Mouse (Mus musculus): ENCODE results near the gene Atxn10.

Gene Atxn10

DNA sequence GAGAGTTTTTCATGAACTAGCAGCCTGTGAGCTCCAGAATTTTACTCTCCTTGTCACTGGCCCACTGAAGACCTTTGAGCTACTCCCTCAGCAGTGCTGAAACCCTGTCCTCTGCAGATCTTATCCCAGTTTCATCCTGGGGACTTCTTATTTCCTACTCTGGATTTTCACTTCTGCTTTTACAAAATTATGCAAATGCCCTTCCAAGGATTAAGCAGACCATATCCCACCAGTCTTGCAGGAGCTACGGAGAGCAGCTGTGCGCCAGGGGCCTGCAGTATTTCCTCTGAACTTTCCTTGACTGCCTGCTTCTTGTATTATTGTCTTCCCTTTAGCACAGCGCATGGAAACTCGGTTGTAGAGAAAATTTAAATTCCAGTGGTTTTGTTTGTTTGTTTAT, 68.7 kb downstream of the Atxn10 start:
- DNase-seq (ENCODE audit: low spot score): no peak

DNA sequence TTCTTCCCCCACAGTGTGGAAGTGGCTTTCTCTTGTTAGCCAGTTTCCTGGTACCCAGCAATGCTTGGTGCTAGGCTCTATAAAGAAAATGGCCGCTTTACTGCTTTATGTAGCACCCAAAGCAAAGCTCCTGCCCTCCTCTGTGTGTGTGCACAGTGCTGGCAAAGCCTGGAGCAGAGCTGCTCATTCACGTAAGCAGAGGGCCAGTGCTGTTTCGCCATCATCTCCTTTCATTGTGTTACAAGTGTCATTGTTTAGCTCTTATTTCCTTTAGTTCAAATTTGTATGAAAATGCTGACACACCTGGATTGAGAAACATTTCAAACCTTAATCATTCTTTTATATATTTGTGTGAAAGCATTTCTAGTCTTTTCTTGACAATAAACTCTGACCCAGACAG, 69.5 kb downstream of the Atxn10 start:
- DNase-seq (ENCODE audit: low spot score): no peak

DNA sequence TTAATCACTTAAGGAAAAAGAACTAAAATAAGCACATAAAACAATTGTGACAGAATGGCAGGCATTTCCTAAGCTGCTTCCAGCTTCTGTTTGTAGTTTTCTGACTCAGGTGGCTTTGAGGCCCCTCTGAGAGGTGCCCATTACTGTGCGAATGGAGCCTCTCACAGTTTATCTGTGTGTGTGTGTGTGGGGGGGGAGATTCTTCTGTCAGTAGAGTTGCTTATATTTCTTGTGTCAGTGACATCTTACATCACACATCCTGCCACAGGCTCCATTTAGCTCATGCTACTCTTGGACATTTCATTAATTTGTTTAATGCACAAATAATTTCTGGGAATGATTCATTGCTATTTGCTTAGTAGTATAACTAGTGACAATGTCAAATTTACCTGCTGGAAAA, 70.8 kb downstream of the Atxn10 start:
- no peak for DNase-seq (ENCODE audit: low spot score)

DNA sequence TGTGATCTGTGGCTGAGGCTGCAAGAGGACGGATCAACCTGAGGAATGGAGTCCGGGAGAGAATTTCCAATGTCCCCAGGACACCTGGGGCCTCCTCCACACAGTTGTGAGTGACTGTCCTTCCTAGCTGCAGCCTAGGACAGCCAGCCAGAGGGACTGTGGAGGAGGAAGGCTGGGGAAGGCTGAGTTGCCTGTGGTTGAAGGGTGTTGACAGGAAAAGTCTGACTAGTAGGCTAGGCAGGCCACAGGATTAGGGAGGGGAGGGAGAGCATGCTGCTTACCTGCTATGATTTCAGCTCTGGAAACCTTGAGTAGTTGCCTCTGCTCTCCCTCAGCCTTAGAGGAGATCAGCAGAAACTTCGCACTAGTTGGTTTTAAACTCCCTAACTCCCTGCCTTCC, 71.3 kb downstream of the Atxn10 start:
- DNase-seq (ENCODE audit: low spot score): no peak

DNA sequence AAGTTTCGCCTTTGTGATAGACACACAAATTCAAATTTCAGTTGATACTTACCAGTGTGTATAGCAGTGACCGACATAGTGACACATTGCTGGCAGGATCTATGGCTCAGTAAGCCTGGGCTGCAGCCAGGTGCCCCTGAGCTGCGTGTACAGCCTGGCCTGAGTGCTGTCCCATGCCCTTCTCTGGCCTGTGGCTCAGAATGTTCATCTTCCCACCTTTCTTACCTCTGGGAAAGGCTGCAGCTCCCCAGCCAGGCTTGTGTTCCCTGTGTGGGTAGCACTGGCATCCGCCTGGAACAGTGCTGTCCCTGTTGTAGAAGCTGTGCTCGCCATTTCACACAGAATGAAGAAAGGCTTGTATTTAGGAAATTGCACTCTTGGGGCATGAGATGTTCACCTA, 72.7 kb downstream of the Atxn10 start:
- DNase-seq (ENCODE audit: low spot score): no peak

DNA sequence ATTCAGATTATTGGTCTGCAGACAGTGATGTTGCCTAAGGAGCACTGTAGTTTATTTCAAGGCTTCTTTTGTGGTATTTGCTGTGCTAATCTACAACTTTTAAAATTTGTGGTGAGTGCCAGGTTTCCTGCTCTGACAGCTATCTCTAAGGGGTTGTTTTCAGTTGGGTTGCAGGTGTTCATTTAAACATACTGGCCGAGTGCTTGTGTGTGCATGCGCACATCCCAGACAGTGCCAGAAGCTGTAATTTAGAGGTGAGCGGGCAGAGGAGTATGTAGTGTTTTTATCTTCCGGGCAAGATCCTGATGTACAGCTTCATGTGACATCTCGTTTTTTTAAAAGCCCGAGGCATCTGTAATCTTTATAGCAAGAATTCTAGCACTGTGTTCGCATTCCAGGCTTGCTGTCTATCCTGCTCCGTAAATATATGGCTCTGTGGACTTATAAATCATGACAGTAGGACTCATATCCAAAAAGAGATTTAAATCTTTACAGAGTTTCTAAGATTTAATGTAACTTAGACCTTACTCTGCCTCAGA, 73.3 kb downstream of the Atxn10 start:
- no peak for DNase-seq (ENCODE audit: low spot score)

DNA sequence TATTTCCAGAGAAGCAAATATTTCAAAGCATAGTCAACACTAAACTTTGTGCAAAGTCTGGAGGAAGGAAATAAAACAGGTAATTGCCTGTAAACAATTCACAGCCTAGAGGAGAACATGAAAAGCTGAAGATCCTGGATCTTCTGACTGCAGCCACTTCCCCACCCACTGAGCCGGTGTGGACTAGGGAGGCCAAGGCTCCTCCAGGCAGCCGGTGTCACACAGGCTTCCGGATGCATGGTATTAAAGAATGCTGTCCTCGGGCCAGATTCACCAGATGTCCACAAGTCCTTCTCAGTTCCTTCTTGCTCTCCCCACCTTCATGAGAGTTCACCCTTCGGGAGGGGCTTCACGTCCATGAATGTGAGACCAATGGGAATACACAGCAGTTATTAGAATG, 73.8 kb downstream of the Atxn10 start:
- no peak for DNase-seq (ENCODE audit: low spot score)

DNA sequence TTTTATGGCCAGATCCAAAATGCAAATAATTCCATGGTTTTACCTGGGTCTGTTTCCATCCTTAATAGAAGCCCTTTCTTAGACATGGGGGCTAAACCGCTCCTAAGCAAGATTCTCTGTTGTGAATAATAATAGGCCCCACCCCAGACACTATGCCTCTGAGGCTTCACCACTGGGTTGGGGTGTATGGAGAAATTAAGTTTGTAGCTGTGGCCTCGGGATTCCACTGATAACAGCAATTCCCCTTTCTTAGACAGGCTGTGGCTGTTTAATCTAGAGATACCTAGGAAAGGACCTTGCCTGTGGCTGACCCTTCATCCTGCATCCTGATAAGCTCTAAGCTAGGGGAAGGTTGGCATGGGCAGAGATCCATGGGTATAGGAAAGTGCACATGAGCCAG, 78.6 kb downstream of the Atxn10 start:
- DNase-seq (ENCODE audit: low spot score): no peak

DNA sequence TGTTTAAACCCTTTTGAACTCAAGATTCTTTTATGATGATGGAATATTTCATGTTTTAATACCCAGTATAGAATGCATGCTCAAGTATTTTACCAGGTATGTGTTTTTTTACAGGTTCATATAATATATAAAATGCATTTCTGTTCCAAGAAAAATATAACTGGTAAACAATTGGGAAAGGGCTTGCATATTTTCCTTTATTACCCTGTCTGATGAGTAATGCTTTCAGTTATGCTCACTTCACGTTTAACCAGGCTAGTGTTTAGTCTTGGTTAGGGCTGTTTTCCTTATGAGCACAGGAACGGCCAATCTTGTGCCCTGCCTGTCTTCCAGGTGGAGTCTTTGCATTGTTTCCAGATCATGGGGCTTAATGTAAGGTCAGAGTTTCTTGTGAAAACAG, 84.6 kb downstream of the Atxn10 start:
- DNase-seq (ENCODE audit: low spot score): no peak

DNA sequence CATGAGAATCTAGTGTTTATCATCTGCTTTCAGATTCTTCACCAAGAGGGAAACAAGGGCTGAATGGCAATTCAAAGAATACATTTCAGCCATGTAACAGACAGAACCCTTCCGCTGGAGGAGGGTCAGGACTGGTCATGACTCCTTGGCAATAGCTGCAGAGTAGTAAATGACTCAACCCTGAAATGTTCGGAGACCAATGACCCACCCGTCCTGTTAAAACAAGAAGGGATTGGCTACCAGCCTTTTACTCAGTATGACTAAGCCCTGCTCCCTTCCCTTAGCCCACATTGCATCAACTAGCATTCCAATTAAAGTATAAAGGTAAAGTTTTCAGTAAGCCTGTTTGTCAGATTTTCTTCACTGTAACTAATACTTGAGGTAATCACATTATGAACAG, 88.2 kb downstream of the Atxn10 start:
- DNase-seq (ENCODE audit: low spot score): no peak

DNA sequence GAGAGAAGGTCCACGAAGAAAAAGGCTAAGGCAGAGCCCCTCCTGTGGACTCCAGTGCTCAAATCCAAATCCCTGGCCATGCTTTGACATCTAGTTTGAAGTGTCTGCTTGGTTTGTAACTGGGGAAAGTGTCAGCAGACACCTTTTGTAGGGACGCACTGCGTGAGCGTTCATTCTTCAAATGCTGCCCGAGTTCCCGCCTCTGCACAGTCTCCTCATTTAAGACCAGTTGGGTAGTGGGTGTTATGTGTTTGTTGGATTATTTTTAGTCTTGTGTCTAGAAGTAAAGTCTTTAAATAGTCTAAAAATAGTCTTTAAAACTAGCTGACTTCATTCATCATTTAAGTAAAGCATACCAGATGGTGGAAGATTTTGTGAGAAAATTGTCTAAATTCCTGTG, 92.1 kb downstream of the Atxn10 start:
- no peak for DNase-seq (ENCODE audit: low spot score)

DNA sequence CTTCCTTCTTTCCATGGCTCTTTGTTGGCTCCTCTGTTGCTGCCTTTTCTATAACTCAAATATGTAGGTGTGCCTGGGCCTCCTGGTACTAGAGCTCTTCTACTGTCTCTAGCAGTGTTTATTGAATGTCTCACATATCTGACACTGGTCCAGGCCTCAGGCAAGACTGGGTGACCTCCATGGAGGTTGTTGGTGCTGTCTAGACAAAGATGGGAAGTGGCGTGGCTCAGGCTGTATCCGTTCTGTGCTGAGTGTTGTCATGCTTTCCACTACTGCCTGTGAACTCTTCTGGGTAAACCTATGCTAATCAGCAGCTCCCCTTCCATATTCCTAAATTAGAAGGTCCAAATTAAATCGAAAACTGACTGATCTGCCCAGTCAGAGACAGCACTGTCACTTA, 106.5 kb downstream of the Atxn10 start:
- DNase-seq (ENCODE audit: low spot score): no peak

DNA sequence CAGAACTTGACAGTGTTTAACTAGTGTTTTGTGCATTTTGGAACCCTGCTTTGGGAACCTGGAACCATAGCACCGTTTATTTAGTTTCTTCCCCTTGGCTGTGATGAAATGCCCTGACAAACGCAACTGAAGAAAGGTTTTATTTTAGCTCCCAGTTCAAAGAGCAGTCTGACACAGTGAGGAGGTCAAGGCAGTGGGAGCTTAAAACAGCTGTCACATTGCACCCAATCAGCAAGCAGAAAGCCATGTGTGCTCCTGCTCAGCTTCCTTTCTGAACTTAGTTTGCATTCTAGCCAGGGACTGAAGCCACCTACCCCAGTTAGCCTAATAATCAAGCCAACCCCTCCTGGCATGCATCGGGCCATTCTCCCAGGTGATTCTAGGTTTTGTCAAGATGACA, 110.6 kb downstream of the Atxn10 start:
- DNase-seq (ENCODE audit: low spot score): no peak

DNA sequence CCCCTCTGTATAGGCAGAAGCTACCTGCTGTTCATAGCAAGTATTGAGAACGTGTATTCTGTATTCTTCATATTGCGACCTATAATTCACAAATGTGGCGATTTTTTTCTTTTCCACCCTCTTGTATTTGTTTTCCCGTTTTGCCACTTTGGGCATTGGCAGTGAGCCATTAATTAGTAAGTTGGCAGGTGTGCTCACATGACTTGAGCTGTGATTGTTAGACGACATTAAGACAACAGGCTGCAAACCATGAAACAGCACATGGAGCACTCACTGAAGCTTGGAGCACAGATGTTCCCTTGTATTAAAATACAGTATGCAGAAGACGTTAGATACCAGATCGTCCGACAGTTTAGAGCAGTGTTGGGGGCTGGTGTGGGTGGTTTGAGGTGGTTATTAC, 120.8 kb downstream of the Atxn10 start:
- no peak for DNase-seq (ENCODE audit: low spot score)

DNA sequence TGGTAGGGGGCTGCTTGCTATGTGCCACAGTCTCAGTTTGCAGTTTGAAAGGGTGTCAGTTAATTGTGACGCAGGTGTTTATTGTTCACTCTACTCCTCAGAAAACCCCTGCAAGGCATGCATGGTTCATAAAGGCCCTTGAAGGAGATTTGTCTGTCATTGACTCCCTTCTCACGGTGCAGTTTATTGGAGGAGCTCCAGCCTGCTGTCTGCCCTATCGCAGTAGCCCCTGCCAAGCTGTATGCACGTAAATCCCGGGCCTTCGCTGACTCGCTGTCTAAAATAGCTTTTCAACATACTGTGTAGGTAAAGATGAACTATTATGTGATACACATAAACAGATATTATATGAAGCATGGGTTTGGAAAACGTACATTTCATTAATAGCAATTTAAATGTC, 121.8 kb downstream of the Atxn10 start:
- no peak for DNase-seq (ENCODE audit: low spot score)

DNA sequence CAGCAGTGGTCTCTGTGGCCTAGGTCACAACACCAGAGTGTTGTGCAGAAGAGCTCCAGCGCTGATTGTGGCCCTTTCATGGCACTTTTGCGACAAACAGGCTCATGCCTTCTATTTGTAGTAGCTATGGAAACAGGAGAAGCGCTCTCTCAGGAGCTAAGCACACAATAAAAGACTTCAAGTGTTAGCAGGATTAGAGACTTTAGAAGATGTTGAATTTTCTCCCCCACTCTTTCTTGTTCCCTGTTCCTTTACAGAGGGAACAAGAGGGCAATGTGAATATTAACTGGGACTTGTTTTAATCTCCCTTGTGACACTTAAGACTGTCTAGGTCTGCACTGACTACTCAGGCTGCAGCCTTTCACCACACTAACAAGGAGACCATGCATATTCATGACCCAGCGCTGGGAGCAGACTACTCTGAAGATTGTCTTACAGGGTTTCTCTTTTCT, 122.6 kb downstream of the Atxn10 start:
- no peak for DNase-seq (ENCODE audit: low spot score)

DNA sequence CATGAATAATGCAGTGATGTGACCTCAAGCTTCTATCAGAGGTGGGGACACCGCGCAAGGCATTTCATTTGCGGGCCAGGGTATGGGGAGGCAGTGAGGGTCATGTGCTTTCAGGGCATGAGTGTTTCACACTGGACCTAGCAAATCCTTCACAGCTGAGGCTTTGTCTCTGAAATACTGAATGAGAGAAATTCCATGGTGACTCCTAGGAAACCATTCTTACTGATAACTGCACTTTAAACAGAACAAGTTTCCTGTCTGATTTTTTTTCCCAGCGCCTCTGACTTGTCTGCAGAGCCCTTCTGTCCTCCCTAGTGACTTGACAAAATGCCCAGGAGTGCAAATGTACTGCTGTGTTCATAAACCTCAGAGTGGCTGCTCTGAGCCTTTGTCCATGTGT, 125.5 kb downstream of the Atxn10 start:
- no peak for DNase-seq (ENCODE audit: low spot score)

DNA sequence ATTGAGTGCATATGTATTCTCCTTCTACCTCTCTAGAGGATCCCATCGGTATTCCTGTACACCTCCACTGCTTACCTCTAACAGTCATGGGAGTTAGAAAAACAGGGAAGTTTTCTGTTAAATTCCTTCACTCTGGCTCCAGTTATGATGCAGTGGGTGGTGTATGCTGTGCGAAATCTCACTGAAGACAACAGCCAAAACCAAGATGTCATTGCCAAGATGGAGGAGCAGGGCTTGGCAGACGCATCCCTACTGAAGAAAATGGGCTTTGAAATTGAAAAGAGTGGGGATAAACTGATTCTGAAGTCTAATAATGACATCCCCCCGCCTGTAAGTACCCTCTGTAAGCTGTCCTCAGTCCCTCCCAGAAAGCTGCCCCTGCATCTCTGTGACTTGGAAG, 126.1 kb downstream of the Atxn10 start:
- no peak for DNase-seq (ENCODE audit: low spot score)

DNA sequence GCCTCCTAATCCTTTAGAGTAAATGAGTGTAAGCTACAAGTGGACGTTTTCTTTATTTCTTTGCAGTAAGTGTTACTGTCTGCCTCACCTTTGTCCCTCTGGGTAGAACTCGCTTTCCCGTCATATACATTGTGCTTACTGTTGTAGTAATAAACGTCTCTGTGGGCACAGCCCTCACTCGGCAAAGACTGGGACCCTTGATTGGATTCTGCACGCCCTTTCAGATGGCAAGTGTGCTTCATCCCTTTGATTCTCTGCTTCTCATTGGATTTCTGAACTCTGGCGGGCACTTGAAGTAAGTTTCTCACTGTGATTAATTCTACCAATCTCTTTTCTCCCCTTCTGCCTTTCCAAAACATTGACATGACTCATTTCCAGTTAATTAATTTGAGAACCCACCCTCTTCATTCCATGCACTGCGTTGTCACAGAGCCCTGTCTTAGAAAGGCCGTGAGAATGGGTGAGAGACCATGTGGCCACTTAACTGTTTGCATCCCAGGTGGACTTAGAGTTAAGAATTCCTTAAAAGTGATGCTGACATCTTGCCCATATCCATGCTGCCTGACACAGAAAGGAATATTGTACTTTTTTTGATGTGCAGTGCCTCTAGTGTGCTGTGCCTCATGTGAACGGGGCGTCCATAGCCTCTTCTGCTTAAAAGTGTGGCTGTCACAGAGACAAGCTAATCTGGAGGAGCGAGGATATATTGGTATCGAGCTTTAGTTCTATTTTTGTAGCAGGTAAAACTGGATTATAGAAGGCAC, 127.2 kb downstream of the Atxn10 start:
- no peak for DNase-seq (ENCODE audit: low spot score)

DNA sequence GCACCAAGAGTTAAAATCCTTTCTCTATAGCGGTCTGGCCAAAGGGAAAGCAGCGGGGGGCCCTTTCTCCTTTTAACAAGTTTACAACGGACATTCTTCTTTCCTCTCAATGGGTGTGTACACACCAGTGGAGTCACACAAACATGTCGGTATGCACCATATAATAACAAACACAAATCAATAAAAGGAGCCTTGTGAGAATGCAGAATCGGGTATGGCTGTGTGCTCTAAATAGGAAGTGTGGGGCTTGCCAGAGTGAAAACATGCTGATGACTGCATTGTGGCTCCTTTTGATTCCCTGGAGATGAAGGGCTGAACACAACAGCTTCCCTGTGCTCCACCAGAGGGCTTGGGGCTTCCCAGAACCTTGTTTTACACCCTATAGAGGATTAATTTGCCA, 128.1 kb downstream of the Atxn10 start:
- DNase-seq (ENCODE audit: low spot score): peak; percentile 54

DNA sequence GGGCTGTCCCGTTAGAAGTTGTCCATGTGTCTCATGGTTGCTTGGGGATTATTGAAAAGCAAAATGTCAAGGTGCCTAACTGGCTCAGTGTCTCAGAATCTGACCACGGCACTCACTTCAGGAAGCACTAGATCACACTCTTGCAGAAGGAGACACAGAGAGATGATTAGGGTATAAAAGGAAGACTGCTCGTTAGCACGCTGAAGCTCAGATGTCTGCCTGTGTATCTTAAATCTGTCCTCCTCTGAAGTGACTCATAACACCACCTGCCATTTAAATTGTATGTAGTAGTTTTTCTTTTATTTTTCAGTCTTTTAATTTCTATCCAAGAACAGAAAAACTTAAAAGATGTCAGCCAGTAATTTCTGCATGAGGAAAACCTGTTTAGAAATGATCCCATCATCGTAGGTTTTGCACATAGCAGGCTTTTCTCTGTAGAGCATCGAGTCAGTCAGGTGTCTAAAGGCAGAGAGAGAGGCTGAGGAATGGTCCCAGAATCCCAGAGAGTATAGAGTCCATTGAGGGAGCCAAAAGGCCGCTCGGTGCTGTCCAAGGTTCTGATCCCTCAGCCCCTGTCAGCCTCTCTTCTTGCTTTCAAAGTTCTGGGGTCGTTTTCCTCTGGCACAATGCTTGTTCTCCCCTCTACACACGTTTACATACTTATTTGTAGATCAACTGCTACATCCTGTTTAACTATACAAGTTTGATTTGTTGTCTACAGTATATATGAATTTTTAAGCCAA, 128.9 kb downstream of the Atxn10 start:
- DNase-seq (ENCODE audit: low spot score): peak; percentile 67

DNA sequence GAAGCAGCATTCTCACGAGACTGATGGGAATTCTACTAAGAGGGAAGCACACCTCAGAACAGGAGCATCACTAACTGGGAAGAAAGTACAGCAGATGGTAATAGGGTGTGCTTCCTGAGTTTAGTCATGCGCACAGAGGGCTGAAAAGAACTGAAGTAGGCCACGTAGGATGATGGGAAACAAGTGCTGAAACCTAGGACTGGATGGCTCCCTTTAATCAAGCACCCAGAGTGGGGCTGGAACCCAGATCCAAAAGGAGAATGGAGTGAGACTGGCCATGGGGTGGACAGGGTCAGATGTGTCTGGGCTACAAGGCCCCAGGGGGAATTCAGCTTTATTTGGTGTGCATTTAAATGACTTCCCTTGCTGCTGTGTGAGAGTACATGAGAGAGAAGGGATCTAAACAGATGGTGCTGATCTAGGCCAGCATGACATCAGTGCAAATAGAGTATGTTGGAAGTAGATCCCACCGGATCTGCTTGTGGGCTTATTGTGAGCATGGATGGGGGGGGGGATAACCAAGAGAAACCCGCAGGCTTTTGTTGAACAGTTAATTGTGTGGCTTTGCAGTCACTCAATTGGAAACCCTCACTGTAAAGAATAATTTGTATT, 130.5 kb downstream of the Atxn10 start:
- DNase-seq (ENCODE audit: low spot score): no peak

DNA sequence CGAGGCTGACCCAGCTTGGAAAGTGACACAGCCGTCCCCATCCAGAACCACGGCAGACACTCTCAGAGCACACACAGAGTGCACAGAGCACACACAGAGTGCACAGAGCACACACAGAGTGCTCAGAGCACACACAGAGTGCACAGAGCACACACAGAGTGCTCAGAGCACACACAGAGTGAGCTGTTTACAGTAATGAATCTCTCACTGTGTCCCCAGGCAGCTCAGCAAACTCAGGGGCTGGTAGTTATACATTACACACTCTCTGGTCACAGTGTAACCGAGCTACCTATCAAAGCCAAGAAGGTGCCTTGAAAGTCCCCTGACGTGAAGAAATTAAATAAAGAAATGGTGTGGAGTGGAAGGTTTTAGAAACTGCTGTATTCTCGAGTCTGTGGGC, 133.4 kb downstream of the Atxn10 start:
- no peak for DNase-seq (ENCODE audit: low spot score)

Measured in retina, embryonic 14.5 days (tissue).